Mouse (Mus musculus) G1E (cell line): ENCODE data around the gene Iqcm. TPM values are rescaled to one million over a fixed set of nuclear protein-coding genes. Genes with fewer than 3 reads are reported as not detected.

Experiments
- ATAC-seq: 2 replicates; pipeline ENCODE4 v1.8.0; 2016; ENCODE audit warnings: mild to moderate bottlenecking; ENCODE audit not compliant: insufficient number of reproducible peaks, poor library complexity, low FRiP score, severe bottlenecking; ENCODE audit errors: extremely low read depth
- DNase-seq: peaks from one replicate; pipeline ENCODE4 v3.0.0; 2012; ENCODE audit warnings: low spot score
- H3K27me3 ChIP-seq: 2 replicates; pipeline ENCODE4 v1.6.1; 2012; ENCODE audit warnings: mild to moderate bottlenecking, low read length, inconsistent platforms; ENCODE audit not compliant: insufficient read depth
- H3K36me3 ChIP-seq: replicated peaks from 2 replicates; pipeline ENCODE3; 2012; ENCODE audit warnings: mild to moderate bottlenecking, inconsistent platforms
- H3K4me1 ChIP-seq: 2 replicates; pipeline ENCODE4 v1.6.1; 2012; ENCODE audit warnings: low read depth, low read length, inconsistent platforms, mixed read lengths; ENCODE audit not compliant: insufficient read depth
- H3K4me3 ChIP-seq: 2 replicates; pipeline ENCODE4 v1.5.1; 2012; ENCODE audit warnings: low read depth, mild to moderate bottlenecking, inconsistent platforms, low read length, moderate library complexity, mixed read lengths
- H3K9me3 ChIP-seq: replicated peaks from 2 replicates; pipeline ENCODE4 v1.6.1; 2012; ENCODE audit warnings: inconsistent platforms
- CTCF ChIP-seq: IDR thresholded peaks from 2 replicates; pipeline ENCODE4 v1.5.1; 2012; ENCODE audit warnings: low read depth, low read length, inconsistent platforms, mixed read lengths
- GATA1 ChIP-seq: IDR thresholded peaks from 2 replicates; pipeline ENCODE4 v1.6.1; 2012; ENCODE audit warnings: borderline replicate concordance, low read length, inconsistent platforms, mixed read lengths
- GATA2 ChIP-seq: IDR thresholded peaks from 2 replicates; pipeline ENCODE4 v1.6.1; 2012; ENCODE audit warnings: low read depth, low read length, inconsistent platforms, borderline replicate concordance
- POLR2AphosphoS5 ChIP-seq: IDR thresholded peaks from 2 replicates; pipeline ENCODE4 v1.6.1; 2012; ENCODE audit warnings: low read depth, low read length, inconsistent platforms; ENCODE audit not compliant: insufficient replicate concordance
- TAL1 ChIP-seq: conservative IDR thresholded peaks from 2 replicates; pipeline ENCODE4 v1.6.1; 2012; ENCODE audit warnings: low read depth, low read length, inconsistent platforms, mixed read lengths
- polyA plus RNA-seq: library from polyadenylated mRNA; stranded (reverse); fragments of >175 nt; gene quantifications from 2 replicates; pipeline ENCODE4 v1.2.3, GENCODE M21; 2012
- total RNA-seq, 2 experiments: library from RNA; stranded (forward) in 1 of 2; stranded (reverse) in 1 of 2; fragments of 200-1000 nt in 1 of 2; fragments of >200 nt in 1 of 2; fragmentation: Nextera tagmentation in 1 of 2; gene quantifications; 2 replicates each; pipeline ENCODE4 v1.2.3; 2014 to 2017

Gene Iqcm
- total and polyA plus RNA-seq, 3 experiments, result not detected

DNA sequence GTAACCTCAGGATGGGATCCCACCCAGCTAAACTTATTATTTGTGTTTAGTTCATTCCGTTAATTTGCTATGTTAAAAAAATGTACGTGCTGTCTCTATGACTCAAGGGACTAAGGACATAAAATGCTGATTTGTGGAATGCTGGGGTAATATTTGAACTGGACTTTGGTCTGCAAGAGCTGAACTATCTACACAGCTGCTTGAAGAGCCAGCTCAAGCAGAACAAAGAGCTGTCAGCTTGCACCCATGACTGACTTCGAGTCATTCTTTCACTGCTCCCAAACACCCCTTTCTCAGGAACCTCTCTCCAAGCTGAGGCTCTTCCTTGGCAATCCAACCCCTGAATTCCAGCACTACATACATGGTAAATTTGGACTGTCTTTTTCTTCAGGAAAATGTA lies 65.3 kb downstream of the Iqcm start:
- Histone ChIP-seq H3K36me3 (no peaks in the 10 kb centered on the region), H3K9me3 (no peaks in the 10 kb centered on the region; the same call in 1 of the 2 replicates), H3K4me3 (no peak overlapping the region), H3K4me1 (no peaks in the 10 kb centered on the region), H3K27me3 (no peaks in the 10 kb centered on the region)
- TF ChIP-seq POLR2AphosphoS5 (no peak), GATA1 (no peak), GATA2 (no peak), TAL1 (no peak), CTCF (no peak)
- DNase-seq (no peak), ATAC-seq (no peak)

DNA sequence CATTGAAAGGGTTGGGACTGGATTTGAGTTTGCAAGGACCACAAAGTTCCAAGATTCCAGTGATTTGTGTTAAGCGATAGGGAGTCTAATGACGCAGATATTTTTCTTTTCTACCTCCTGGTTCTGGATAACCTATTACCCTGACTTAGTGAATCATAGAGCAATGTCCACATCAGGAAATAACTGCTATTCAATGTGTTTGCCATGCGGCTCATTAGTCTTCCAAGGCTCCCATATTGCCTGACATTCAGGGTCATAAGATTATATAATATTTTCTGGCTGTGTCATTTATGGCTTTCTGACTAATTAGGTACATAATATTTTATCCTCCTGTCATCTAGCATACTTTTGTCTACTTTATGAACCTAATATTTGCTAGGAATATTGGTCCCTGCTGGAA lies 100.8 kb downstream of the Iqcm start:
- H3K9me3 ChIP-seq, result peaks cover 2% of the 10 kb centered on the region; the same call in 1 of the 2 replicates
- ATAC-seq (no peak), DNase-seq (no peak)
- no peaks in the 10 kb centered on the region for H3K36me3 ChIP-seq
- H3K4me3 ChIP-seq, result no peak overlapping the region
- H3K27me3 ChIP-seq, result no peaks in the 10 kb centered on the region
- TF ChIP-seq GATA1, result no peak
- TF ChIP-seq TAL1, result no peak
- no peak for TF ChIP-seq POLR2AphosphoS5
- no peak for TF ChIP-seq GATA2
- no peak for TF ChIP-seq CTCF
- H3K4me1 ChIP-seq, result no peaks in the 10 kb centered on the region

GRCm38 (mm10) chr8:75596281-75596680 lies 147.8 kb downstream of the Iqcm start:
- Histone ChIP-seq H3K4me3 (no peak overlapping the region), H3K9me3 (0 out of 2 replicates have a peak, but pooled peaks cover 3% of the 10 kb centered on the region), H3K36me3 (no peaks in the 10 kb centered on the region), H3K4me1 (no peaks in the 10 kb centered on the region), H3K27me3 (no peaks in the 10 kb centered on the region)
- no peak for ATAC-seq
- DNase-seq, result no peak
- TF ChIP-seq GATA1 (no peak), POLR2AphosphoS5 (no peak), TAL1 (no peak), GATA2 (no peak), CTCF (no peak)

DNA sequence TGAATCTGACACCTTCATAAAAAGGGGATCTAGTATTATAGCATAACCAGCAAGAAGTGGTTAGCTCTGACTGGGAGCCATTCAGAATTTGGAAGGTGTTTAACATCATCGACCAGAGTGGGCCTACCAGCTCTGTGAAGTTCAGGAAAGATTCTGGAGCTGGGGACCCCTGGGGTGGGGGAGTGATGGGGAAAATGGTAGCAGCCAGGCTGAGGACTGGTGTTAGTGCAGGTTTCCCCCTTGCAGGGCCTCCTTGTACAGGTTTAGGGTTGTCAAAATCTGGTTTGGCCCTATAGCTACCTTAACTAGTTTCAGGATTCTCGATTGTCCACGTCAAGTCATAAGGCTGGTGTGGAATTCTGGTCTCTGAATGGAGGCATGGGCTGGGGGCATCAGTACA lies 194.5 kb downstream of the Iqcm start:
- Histone ChIP-seq H3K9me3 (peaks cover 14% of the 10 kb centered on the region), H3K36me3 (no peaks in the 10 kb centered on the region), H3K4me3 (no peak overlapping the region), H3K27me3 (no peaks in the 10 kb centered on the region), H3K4me1 (no peaks in the 10 kb centered on the region)
- DNase-seq (no peak), ATAC-seq (no peak)
- no peak for TF ChIP-seq CTCF
- no peak for TF ChIP-seq POLR2AphosphoS5
- TF ChIP-seq TAL1, result no peak
- TF ChIP-seq GATA2, result no peak
- TF ChIP-seq GATA1, result no peak

GRCm38 (mm10) chr8:75659287-75659686 lies 210.8 kb downstream of the Iqcm start:
- DNase-seq (no peak), ATAC-seq (no peak)
- H3K9me3 ChIP-seq, result no peaks in the 10 kb centered on the region
- TF ChIP-seq GATA2 (no peak), CTCF (no peak), TAL1 (no peak)
- no peaks in the 10 kb centered on the region for H3K4me1 ChIP-seq
- no peaks in the 10 kb centered on the region for H3K36me3 ChIP-seq
- H3K4me3 ChIP-seq, result no peak overlapping the region
- no peaks in the 10 kb centered on the region for H3K27me3 ChIP-seq

DNA sequence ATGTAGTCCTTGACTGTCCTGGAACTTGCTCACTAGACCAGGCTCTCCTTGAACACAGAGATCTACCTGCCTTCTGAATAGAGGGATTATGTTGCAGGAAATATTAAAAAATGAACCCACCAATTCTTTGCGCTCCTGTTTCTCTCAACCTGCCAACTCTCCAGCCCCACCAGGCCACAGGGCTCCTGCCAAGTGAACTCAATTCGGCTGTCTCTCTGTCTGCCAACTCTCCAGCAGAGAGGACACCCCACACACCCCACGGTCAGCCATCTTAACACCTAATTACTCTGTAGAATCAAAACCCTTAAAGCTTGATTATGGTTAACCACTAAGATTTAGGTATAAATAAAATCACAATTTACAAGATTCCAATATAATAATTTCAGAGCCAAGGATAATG lies 298.1 kb downstream of the Iqcm start:
- Histone ChIP-seq H3K4me3 (no peak overlapping the region), H3K9me3 (no peaks in the 10 kb centered on the region), H3K27me3 (no peaks in the 10 kb centered on the region), H3K36me3 (no peaks in the 10 kb centered on the region), H3K4me1 (no peaks in the 10 kb centered on the region)
- ATAC-seq (no peak), DNase-seq (no peak)
- TF ChIP-seq GATA2 (no peak), GATA1 (no peak), TAL1 (no peak), CTCF (no peak), POLR2AphosphoS5 (no peak)

GRCm38 (mm10) chr8:75755596-75755995 lies 307.1 kb downstream of the Iqcm start:
- H3K36me3 ChIP-seq, result no peaks in the 10 kb centered on the region
- no peaks in the 10 kb centered on the region for H3K4me1 ChIP-seq
- H3K4me3 ChIP-seq, result no peak overlapping the region
- no peaks in the 10 kb centered on the region for H3K27me3 ChIP-seq
- TF ChIP-seq GATA1 (no peak), POLR2AphosphoS5 (no peak), GATA2 (no peak), TAL1 (no peak), CTCF (no peak)
- DNase-seq (no peak), ATAC-seq (no peak)
- no peaks in the 10 kb centered on the region for H3K9me3 ChIP-seq
